Mouse (Mus musculus): Measurements from ENCODE around the gene Fam71e1.

Fam71e1 gene

DNA sequence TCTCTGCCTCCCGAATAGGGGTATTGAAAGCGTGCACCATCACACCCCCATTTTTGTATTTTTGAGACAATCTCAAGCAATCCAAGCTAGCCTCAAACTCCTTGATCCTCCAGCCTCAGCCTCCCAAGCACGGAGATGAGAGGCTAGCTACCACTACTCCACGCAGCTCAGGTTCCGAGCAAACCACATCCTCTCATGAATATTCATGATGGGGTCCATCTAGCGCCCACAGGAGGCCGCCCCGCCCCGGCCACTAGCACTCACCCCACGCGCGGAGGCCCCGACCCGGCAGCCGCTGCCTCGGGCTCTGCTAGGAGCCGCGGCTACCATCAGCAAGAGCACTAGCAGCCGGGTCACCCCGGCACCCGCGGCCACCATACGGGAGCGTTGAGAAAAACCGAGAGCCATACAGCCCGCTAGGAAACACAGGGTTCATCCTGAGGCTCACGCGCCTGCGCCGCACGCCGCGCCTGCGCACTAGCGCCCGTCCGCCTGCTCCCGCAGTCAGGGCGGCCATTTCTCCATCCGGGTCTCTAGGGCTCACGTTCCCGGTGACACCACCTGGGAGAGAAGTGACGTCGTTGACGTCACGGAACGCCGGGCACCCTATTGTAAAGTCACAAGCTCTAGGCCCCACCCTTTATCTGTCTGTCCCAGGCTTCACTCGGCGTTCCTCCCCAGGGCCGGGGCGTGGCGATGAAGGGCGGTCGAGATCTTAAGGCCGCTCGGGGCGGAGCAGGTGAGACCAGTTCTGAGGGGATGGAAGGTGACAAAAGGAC is at the start of gene Fam71e1, which contains the start of gene Emc10:
TSS of gene Fam71e1 (plus strand) at position 590 of the 779 bp plus-strand sequence.
TSS of gene Emc10 (minus strand) at position 538 of the 779 bp plus-strand sequence.
- peak; percentile 99 for DNase-seq (ENCODE audit: low spot score in 2 of 2)

DNA sequence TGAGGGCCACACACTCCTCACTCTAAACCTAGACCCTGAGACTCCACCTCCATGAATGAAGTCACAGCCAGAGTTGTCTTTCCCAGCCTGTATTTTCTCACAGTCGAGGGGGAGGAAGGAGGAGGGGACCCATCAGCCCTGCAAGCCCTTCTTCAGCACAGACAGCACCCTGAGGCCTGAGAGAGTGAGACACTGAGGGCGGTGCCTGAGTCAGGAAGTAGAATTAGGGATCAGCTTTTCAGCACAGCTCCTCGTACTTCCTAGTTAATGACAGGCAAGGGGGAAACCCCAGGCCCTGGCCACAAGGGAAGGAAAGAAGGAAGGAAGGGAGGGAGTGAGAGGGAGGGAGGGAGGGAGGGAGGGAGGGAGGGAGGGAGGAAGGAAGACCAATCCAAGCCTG is 43.1 kb upstream of the Fam71e1 start:
- DNase-seq (ENCODE audit: low spot score in 2 of 2) = peak in 1 of 2 experiments; percentile 28

DNA sequence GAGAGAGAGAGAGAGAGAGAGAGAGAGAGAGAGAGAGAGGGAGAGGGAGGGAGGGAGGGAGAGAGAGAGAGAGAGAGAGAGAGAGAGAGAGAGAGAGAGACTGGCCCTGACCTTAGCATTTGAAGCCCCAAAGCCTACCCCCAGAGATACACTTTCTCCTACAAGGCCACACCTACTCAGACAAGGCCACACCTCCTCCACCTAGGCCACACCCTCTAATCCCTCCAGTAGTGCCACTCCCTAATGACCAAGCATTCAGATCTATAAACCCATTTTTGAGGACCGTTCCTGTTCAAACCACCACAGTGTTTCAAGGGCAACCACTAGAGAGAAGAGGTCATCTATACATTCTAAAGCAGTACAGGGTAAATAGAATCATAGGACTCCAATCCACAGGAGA is 40.1 kb upstream of the Fam71e1 start:
- DNase-seq (ENCODE audit: low spot score in 2 of 2) = peak; percentile 14 to 17

GRCm38 (mm10) chr7:44460067-44460466 is 36.3 kb upstream of the Fam71e1 start:
- peak; percentile 17 to 27 for DNase-seq (ENCODE audit: low spot score in 2 of 2)

DNA sequence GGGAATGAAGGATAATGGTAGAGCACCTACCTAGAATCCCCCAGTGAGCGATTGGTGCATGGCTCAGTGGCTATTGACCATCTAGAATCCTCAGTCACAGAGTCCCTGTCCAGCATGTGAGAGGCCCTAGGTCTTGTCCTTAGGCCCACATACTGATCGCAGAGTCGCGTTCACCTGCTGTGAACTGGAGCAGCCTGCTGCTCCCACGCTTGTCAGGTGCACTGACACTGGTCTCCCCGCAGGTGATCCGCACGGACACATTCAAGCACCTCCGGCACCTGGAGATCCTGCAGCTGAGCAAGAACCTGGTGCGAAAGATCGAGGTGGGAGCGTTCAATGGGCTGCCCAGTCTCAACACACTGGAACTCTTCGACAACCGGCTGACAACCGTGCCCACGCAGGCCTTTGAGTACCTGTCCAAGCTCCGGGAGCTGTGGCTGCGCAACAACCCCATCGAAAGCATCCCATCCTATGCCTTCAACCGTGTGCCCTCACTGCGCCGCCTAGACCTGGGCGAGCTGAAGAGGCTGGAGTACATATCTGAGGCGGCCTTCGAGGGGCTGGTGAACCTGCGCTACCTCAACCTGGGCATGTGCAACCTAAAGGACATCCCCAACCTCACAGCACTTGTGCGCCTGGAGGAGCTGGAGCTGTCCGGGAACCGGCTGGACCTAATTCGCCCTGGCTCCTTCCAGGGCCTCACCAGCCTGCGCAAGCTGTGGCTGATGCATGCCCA is 35.4 kb upstream of the Fam71e1 start:
- DNase-seq (ENCODE audit: low spot score in 2 of 2) = peak; percentile 33 to 49

GRCm38 (mm10) chr7:44461503-44462217 is 34.7 kb upstream of the Fam71e1 start:
- peak; percentile 41 to 46 for DNase-seq (ENCODE audit: low spot score in 2 of 2)

DNA sequence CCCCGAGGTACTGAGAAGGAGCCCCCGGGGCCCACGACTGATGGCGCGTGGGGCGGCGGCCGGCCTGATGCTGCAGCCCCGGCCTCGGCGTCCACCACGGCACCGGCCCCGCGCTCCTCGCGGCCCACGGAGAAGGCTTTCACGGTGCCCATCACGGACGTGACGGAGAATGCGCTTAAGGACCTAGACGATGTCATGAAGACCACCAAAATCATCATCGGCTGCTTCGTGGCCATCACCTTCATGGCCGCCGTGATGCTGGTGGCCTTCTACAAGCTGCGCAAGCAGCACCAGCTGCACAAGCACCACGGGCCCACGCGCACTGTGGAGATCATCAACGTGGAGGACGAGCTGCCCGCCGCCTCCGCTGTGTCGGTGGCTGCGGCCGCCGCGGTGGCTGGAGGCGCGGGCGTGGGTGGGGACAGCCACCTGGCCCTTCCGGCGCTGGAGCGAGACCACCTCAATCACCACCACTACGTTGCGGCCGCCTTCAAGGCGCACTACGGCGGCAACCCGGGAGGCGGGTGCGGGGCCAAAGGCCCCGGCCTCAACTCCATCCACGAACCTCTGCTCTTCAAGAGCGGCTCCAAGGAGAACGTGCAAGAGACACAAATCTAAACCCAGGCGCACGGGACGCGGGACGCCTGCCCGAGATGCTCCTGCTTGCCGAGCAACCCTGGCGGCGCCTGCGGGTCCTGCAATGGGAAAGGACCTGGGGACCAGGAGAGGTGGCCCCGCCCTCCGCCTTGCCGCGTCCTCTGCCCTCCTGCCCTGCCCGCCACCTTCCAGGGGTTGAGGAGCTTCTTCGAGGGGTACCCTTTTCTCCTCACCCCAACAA is 33.9 kb upstream of the Fam71e1 start:
- peak; percentile 62 to 63 for DNase-seq (ENCODE audit: low spot score in 2 of 2)

DNA sequence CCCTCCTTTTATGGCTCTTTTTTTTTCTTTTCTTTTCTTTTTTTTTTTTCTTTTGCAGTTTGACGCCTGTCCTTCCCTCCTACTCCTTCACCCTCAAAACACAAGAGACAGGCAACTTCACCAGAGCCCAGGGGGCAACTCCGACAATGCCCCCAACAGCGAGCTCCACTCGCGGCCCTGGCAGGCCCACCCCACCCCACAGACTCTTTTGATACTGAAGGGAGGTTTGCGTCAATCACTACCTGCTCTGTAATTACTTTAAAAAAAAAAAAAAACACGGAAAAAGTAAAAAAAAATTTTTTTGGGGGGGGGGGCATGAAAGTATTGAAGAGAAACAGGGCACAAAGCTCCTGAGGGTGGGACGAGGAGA is 33.3 kb upstream of the Fam71e1 start:
- DNase-seq (ENCODE audit: low spot score in 2 of 2) = peak; percentile 20 to 37

GRCm38 (mm10) chr7:44463556-44464225 is 32.7 kb upstream of the Fam71e1 start:
- DNase-seq (ENCODE audit: low spot score in 2 of 2) = peak; percentile 31 to 48

DNA sequence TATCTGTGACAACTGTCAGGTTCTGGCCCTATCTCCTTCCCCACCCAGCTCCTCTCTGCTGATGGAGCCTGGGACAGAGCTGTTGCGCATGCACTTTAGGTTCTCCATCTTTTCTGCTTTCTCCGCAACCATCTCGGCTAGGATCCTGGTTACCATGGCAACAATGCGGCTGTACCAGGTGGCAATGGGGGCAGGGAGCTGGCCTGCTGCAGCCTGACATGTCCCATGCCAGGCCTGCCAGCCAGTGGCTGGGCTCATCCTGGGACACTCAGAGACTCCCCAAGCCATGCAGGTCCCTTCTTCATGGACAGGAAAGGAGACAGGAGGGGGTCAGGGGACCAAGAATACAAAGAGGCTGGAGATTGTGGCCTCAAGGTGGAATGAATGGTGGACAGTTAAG is 31.9 kb upstream of the Fam71e1 start:
- peak; percentile 91 to 94 for DNase-seq (ENCODE audit: low spot score in 2 of 2)

DNA sequence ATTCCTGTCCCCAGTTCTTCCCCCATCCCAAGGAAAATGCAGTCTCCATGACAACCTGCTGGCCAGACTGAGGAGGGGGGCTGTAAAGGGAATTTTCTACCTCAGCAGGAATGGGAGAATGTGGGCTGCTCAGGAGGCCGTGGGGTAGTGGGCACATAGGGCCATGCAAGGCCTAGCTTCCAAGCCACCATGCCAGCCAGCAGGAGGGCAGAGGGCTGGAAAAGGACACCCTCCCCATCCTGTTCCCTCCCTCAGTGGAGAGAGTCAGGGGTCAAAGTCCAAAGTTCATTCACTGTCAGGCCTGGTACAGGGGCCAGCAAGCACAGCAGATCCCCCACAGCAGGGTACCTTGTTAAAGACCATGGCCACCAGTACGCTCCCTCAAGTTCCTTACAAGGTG is 31.3 kb upstream of the Fam71e1 start, which contains the start of gene Aspdh:
TSS of gene Aspdh (plus strand) at position 281 of the 400 bp plus-strand sequence.
- peak; percentile 47 to 56 for DNase-seq (ENCODE audit: low spot score in 2 of 2)

DNA sequence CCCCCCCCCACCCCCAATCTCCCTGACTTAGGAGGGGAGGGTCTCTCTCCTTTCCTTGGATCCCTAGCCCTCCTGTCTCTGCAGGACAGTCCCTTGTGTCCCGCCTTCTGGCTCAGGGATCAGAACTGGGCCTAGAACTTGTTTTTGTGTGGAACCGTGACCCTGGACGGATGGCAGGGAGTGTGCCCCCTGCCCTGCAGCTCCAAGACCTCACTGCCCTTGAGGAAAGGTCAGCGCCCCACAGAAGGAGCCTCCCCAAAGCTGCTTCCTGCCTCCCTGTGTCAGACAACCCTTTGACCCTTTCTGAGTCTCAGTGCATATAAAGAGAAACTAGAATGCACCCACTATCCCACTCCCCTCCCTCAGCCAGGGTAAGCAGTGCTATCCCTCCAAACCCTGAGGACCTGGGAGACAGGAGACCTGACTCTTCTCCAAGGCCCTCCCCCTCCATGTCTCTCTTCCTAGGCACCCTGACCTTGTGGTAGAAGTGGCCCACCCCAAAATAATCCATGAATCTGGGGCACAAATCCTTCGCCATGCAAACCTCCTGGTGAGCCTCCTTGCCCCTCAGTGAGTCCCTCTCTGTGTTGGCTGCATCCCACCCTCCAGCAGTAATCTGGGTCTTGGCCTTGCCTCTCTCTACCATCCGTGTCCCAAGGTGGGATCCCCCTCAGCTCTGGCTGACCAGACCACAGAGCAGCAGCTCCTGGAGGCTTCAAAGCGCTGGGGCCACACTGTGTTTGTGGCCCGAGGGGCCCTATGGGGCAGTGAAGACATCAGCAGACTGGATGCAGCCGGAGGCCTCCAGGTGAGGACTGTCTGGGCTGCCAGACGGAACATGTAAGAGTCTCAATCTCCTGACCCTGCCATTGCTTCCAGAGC is 30.1 kb upstream of the Fam71e1 start:
- peak; percentile 55 to 65 for DNase-seq (ENCODE audit: low spot score in 2 of 2)

GRCm38 (mm10) chr7:44466888-44467311 is 29.5 kb upstream of the Fam71e1 start:
- peak; percentile 62 to 73 for DNase-seq (ENCODE audit: low spot score in 2 of 2)

DNA sequence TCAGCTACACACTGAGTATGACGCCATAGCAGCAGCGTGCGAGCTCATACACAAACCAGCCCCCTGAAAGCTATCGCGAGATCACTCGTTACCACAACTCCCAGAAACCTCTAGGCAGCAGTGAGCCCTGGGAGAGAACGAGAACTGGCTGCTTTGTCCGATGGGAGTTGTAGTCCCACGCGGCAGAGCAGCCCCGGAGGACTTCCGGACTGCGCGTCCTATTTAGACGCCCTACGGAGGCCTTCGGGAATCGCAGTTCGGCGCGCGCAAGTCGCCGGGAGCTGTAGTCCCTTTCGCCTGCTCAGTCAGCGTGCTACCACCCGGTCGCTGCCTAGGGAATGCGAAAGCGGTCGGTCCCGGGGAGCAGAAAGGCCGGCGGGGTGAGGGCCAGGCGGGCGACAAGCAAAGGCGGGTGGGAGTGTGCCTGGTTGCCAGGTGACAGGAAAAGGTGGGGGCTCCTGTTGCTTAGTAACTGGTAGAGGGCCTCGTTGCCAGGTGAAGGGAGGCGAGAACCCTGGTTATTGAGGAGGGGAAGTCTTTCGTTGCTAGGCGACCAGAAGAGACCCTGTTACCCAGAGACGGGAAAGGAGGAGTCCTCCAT is 28.5 kb upstream of the Fam71e1 start, which contains the start of gene Josd2:
TSS of gene Josd2 (plus strand) at position 170 of the 601 bp plus-strand sequence.
- peak; percentile 98 to 99 for DNase-seq (ENCODE audit: low spot score in 2 of 2)

GRCm38 (mm10) chr7:44468644-44469285 is 27.6 kb upstream of the Fam71e1 start:
- DNase-seq (ENCODE audit: low spot score in 2 of 2) = peak; percentile 44 to 54

DNA sequence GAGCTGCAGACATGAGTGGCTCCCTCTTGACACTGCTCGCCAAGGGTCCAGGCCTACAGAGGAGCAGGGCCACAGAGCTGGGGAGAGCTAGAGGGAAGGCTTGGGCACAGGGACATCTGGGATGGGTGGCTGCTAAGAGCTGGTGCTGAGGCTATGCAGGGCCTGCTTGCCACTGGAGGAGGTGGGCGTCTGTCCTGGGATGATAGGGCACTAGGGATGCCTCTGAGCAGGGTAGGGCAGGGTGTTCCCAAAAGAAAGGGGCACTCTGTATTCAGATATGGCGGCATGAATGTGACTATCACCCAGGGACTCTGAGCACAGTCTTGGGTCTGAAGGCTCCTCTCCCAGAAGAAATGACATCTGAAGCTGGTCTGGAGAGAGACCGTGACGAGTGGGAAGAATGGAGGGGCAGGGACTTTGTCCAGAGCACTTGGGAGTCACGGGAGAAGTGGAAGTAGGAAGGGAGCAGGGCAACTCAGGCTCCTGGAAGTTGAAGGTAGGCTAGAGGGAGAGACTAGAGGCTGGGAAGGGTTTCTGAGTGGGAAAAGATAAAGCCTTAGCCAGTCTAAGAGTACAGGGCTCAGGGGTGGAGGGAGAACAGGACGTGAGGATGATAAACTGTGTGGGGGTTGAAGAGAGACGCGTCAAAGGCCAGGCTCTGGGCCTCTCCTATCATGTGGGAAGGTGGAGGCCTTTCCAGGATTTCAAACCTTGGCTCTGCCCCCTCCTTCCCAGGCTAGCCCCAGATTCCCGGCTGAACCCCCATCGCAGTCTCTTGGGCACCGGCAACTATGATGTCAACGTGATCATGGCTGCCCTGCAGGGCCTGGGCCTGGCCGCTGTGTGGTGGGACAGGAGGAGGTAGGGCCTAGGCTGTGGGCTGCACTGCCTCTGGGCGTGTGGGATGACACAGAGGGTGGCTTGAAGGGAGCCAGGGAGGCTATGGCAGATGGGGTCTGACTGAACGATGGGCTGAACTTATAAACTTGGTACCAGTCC is 26.4 kb upstream of the Fam71e1 start:
- peak; percentile 25 to 28 for DNase-seq (ENCODE audit: low spot score in 2 of 2)

Measured in right cerebral cortex, postnatal 10 days (tissue).